Comparison of ENCODE assay signal across 16 mouse cellular contexts in the genomic region with DNA sequence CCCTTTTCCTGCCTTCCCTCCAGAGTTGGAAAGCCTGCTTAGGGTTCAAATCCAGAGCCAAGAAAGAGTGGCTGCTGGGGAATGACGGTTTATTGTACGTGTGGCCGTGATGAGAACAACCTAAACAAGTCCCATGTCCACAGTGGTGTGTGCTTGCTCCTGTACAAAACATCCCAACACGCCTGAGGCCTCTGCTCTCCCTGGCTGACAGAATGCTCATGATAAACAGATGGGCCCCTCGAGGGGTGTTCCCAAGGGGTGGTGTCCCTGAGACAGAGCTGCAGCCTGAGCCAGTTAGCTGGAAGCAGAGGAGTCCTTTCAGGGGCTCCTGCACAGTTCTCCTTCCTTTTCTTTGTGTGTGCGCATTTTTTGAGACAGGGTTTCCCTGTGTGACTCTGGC. TPM values are rescaled to one million over a fixed set of nuclear protein-coding genes. Genes with fewer than 3 reads are reported as not detected.
DNase-seq lines count a peak whose midpoint lies in the region; ATAC-seq and TF ChIP-seq lines count a peak whose summit lies in the region.
"Had no signal": no experiment of that assay in that cellular context is flagged by ENCODE, and none has a peak within 500 bp of the region (broad histone marks: within the 10 kb centered on the region; RNA-seq: fewer than 3 reads in every experiment).

No protein-coding gene starts in this region.

- peak; percentile 92 for DNase-seq in heart, embryonic 10.5 days (ENCODE audit: low spot score)
- no peak for DNase-seq in heart, postnatal 14 days
- DNase-seq in MEL (ENCODE audit: low read depth, low spot score), result peak; percentile 82
- no peak for DNase-seq in limb, embryonic 10.5 days (ENCODE audit: low spot score)
- no peak for DNase-seq in spleen, adult 2 months (ENCODE audit: low read depth in 1 of 2, low spot score in 2 of 2)
- no peak for DNase-seq in lung, postnatal 0 days (ENCODE audit: low spot score)
- DNase-seq in kidney, postnatal 25 days, result no peak
- no peak for DNase-seq in cerebellum, postnatal 25 days
- DNase-seq: adrenal gland, postnatal 36 days; cerebellum, adult 8-10 months; kidney, postnatal 10 days; left cerebral cortex, postnatal 4 days had no signal

- WGBS in heart, embryonic 10.5 days, result 64% methylated on average over 6 of the region's 6 CpGs
- whole genome bisulfite sequencing in limb, embryonic 10.5 days, result 79% methylated on average over 6 of the region's 6 CpGs
- WGBS in spleen, adult 2 months, result 70% methylated on average over 6 of the region's 6 CpGs
- WGBS in lung, postnatal 0 days, result 55% methylated on average over 6 of the region's 6 CpGs

- peaks cover 33% of the 10 kb centered on the region for H3K27me3 ChIP-seq in heart, embryonic 10.5 days (ENCODE audit: insufficient read depth, poor library complexity, severe bottlenecking)
- no peaks in the 10 kb centered on the region for H3K27me3 ChIP-seq in MEL (ENCODE audit: control insufficient read depth in 1 of 2, insufficient read depth in 2 of 2, low read length in 2 of 2)
- peaks cover 33% of the 10 kb centered on the region for H3K27me3 ChIP-seq in limb, embryonic 10.5 days (ENCODE audit: low read depth, poor library complexity, severe bottlenecking)
- H3K27me3 ChIP-seq in spleen, adult 2 months (ENCODE audit: control insufficient read depth, insufficient read depth, low read length), result peaks cover 1% of the 10 kb centered on the region; the same call in 1 of the 2 replicates
- 0 out of 2 replicates have a peak, but pooled peaks cover 3% of the 10 kb centered on the region for H3K27me3 ChIP-seq in lung, postnatal 0 days (replicated peaks; ENCODE audit: insufficient read depth, low read length)

- H3K4me2 ChIP-seq in lung, postnatal 0 days (replicated peaks; ENCODE audit: low read depth, low read length), result no peak overlapping the region
- H3K4me2 ChIP-seq: forebrain, embryonic 13.5 days; neural tube, embryonic 15.5 days had no signal

- peak in 1 of 2 experiments; percentile 47; a peak in 1 of 4 replicates for TF ChIP-seq EP300 in MEL (IDR thresholded peaks at IDR 0.05; ENCODE audit: low read depth in 1 of 2, low read length in 2 of 2)
- TF ChIP-seq EP300 in lung, postnatal 0 days (IDR thresholded peaks at IDR 0.05), result no peak

- no peak for ATAC-seq in lung, postnatal 0 days
- ATAC-seq: forebrain, embryonic 13.5 days had no signal

- H3K9ac ChIP-seq in MEL (ENCODE audit: control insufficient read depth, low read depth, low read length, poor library complexity, severe bottlenecking), result peak overlapping the region; percentile 73
- no peak overlapping the region for H3K9ac ChIP-seq in lung, postnatal 0 days (replicated peaks; ENCODE audit: low read depth)
- H3K9ac ChIP-seq: forebrain, embryonic 13.5 days; neural tube, embryonic 15.5 days had no signal

- H3K79me2 ChIP-seq in MEL (ENCODE audit: control insufficient read depth, insufficient read depth, low read length, poor library complexity), result no peaks in the 10 kb centered on the region; the same call in 1 of the 2 replicates

- peak in 1 of 2 experiments; percentile 60; a peak in 2 of 4 replicates for TF ChIP-seq POLR2A in MEL (IDR thresholded peaks at IDR 0.05; ENCODE audit: control insufficient read depth in 1 of 2, insufficient read depth in 1 of 2, low read depth in 1 of 2, low read length in 2 of 2, poor library complexity in 1 of 2)
- TF ChIP-seq POLR2A in spleen, adult 2 months (IDR thresholded peaks at IDR 0.05; ENCODE audit: low read depth, low read length), result no peak

- H3K9me3 ChIP-seq in heart, embryonic 10.5 days, result no peaks in the 10 kb centered on the region
- H3K9me3 ChIP-seq in MEL (replicated peaks; ENCODE audit: insufficient read depth, low read length), result no peaks in the 10 kb centered on the region
- H3K9me3 ChIP-seq in limb, embryonic 10.5 days (replicated peaks), result no peaks in the 10 kb centered on the region
- no peaks in the 10 kb centered on the region for H3K9me3 ChIP-seq in lung, postnatal 0 days (ENCODE audit: low read length)
- H3K9me3 ChIP-seq: forebrain, embryonic 13.5 days; neural tube, embryonic 15.5 days had no signal

- no peak for TF ChIP-seq CTCF in MEL (IDR thresholded peaks at IDR 0.05 in 2 of 3, conservative IDR thresholded peaks at IDR 0.05 in 1 of 3; ENCODE audit: control insufficient read depth in 1 of 3, insufficient read depth in 1 of 3, low read depth in 2 of 3, low read length in 3 of 3, poor library complexity in 1 of 3, severe bottlenecking in 1 of 3)
- no peak for TF ChIP-seq CTCF in spleen, adult 2 months (IDR thresholded peaks at IDR 0.05; ENCODE audit: extremely low read depth, insufficient read depth, insufficient read length, insufficient replicate concordance)
- TF ChIP-seq CTCF in lung, postnatal 0 days (IDR thresholded peaks at IDR 0.05), result no peak

- H3K36me3 ChIP-seq in heart, embryonic 10.5 days, result no peaks in the 10 kb centered on the region
- peaks cover 0 to 30% of the 10 kb centered on the region in 2 experiments; a peak in 2 of 4 replicates for H3K36me3 ChIP-seq in MEL (ENCODE audit: control insufficient read depth in 1 of 2, insufficient read depth in 2 of 2, low read length in 2 of 2)
- H3K36me3 ChIP-seq in limb, embryonic 10.5 days, result no peaks in the 10 kb centered on the region
- H3K36me3 ChIP-seq in spleen, adult 2 months (ENCODE audit: control insufficient read depth, insufficient read depth, low read length), result no peaks in the 10 kb centered on the region
- H3K36me3 ChIP-seq in lung, postnatal 0 days (ENCODE audit: insufficient read depth, low read length), result no peaks in the 10 kb centered on the region
- H3K36me3 ChIP-seq: neural tube, embryonic 15.5 days had no signal

- H3K27ac ChIP-seq in heart, embryonic 10.5 days, result peak overlapping the region; percentile 78
- H3K27ac ChIP-seq in MEL (ENCODE audit: control insufficient read depth, low read depth, low read length), result peak overlapping the region; percentile 85
- no peak overlapping the region for H3K27ac ChIP-seq in limb, embryonic 10.5 days
- peak overlapping the region; percentile 20; the same call in 1 of the 2 replicates for H3K27ac ChIP-seq in spleen, adult 2 months (ENCODE audit: insufficient read depth, low read length)
- no peak overlapping the region for H3K27ac ChIP-seq in lung, postnatal 0 days (ENCODE audit: low read length)
- H3K27ac ChIP-seq: forebrain, embryonic 13.5 days; neural tube, embryonic 15.5 days had no signal

- H3K4me3 ChIP-seq in heart, embryonic 10.5 days, result peak overlapping the region; percentile 27; the same call in 1 of the 2 replicates
- H3K4me3 ChIP-seq in MEL (ENCODE audit: control insufficient read depth in 1 of 2, insufficient read depth in 1 of 2, low read depth in 2 of 2, low read length in 2 of 2), result peak overlapping the region; percentile 52 to 56
- 0 out of 2 replicates have a peak overlapping the region, but pooled peaks have one; percentile 20 for H3K4me3 ChIP-seq in limb, embryonic 10.5 days
- H3K4me3 ChIP-seq in spleen, adult 2 months (ENCODE audit: extremely low read depth, insufficient read depth, insufficient read length), result 0 out of 2 replicates have a peak overlapping the region, but pooled peaks have one; percentile 6
- H3K4me3 ChIP-seq in lung, postnatal 0 days (ENCODE audit: low read depth, low read length), result no peak overlapping the region
- H3K4me3 ChIP-seq: forebrain, embryonic 13.5 days; neural tube, embryonic 15.5 days had no signal

- intact Hi-C loops in heart, postnatal 14 days (cut with DNase I), result loop anchor here (5.0 kb wide), 1 partner anchor 78 kb away; no protein-coding TSS in a partner anchor

- TF ChIP-seq RAD21 in MEL (IDR thresholded peaks at IDR 0.05; ENCODE audit: low read depth, low read length), result no peak

- H3K4me1 ChIP-seq in heart, embryonic 10.5 days, result peaks cover 30% of the 10 kb centered on the region
- peaks cover 21 to 37% of the 10 kb centered on the region in 2 experiments for H3K4me1 ChIP-seq in MEL (ENCODE audit: control insufficient read depth in 1 of 2, insufficient read depth in 2 of 2, low read length in 2 of 2)
- peaks cover 21% of the 10 kb centered on the region for H3K4me1 ChIP-seq in limb, embryonic 10.5 days
- no peaks in the 10 kb centered on the region for H3K4me1 ChIP-seq in spleen, adult 2 months (ENCODE audit: control insufficient read depth, insufficient read depth, insufficient read length)
- no peaks in the 10 kb centered on the region for H3K4me1 ChIP-seq in lung, postnatal 0 days (ENCODE audit: insufficient read depth, low read depth, low read length)
- H3K4me1 ChIP-seq: forebrain, embryonic 13.5 days; neural tube, embryonic 15.5 days had no signal

RNA-seq across cellular contexts. Expression of a gene that starts 1.0 kb away (rescaled TPM):
- 24.2 and 38.7 TPM in 2 replicates for polyA plus RNA-seq in heart, embryonic 10.5 days (2016; fragmentation: Nextera tagmentation; extraction: Ambion mirVana)
- total RNA-seq in heart, postnatal 14 days (2021), result 1 to 10 TPM; 2.5 TPM
- 64.8 and 176 TPM in 2 replicates for total RNA-seq in MEL (2012; rRNA removed)
- polyA plus RNA-seq in MEL (2012; ENCODE audit: insufficient read depth in 1 of 2, insufficient read length in 2 of 2, low read depth in 1 of 2, low replicate concordance in 2 of 2, missing spikeins in 1 of 2), result 10 to 100 TPM in 1 of 2 experiments, not detected in 1; 49.9 TPM
- 9.7 and 9.8 TPM in 2 replicates for polyA plus RNA-seq in limb, embryonic 10.5 days (2016; fragmentation: Nextera tagmentation; extraction: Ambion mirVana)
- 69.5 and 84.0 TPM in 2 replicates for polyA plus RNA-seq in spleen, adult 2 months (2012; rRNA removed)
- polyA plus RNA-seq in lung, postnatal 0 days (2015; fragmentation: Nextera tagmentation; extraction: Ambion mirVana), result 1.5 and 2.8 TPM in 2 replicates
- total RNA-seq: gastrocnemius, adult 8-10 months; layer of hippocampus, postnatal 10 days; left cerebral cortex, postnatal 4 days had no signal

RNA-seq across cellular contexts. Expression of a gene that starts 12.2 kb away (rescaled TPM):
- polyA plus RNA-seq in heart, embryonic 10.5 days (2016; fragmentation: Nextera tagmentation; extraction: Ambion mirVana), result 21.7 and 31.4 TPM in 2 replicates
- total RNA-seq in heart, postnatal 14 days (2021), result 10 to 100 TPM; 22.1 to 25.5 TPM
- total RNA-seq in MEL (2012; rRNA removed), result 22.2 and 25.6 TPM in 2 replicates
- polyA plus RNA-seq in MEL (2012; ENCODE audit: insufficient read depth in 1 of 2, insufficient read length in 2 of 2, low read depth in 1 of 2, low replicate concordance in 2 of 2, missing spikeins in 1 of 2), result 10 to 100 TPM in 1 of 2 experiments, not detected in 1; 35.9 TPM
- 38.1 and 48.2 TPM in 2 replicates for polyA plus RNA-seq in limb, embryonic 10.5 days (2016; fragmentation: Nextera tagmentation; extraction: Ambion mirVana)
- 6.5 and 8.5 TPM in 2 replicates for polyA plus RNA-seq in spleen, adult 2 months (2012; rRNA removed)
- 32.5 and 33.1 TPM in 2 replicates for polyA plus RNA-seq in lung, postnatal 0 days (2015; fragmentation: Nextera tagmentation; extraction: Ambion mirVana)

RNA-seq across cellular contexts. Expression of a gene that starts 49.5 kb away (rescaled TPM):
- 129 and 131 TPM in 2 replicates for polyA plus RNA-seq in heart, embryonic 10.5 days (2016; fragmentation: Nextera tagmentation; extraction: Ambion mirVana)
- total RNA-seq in heart, postnatal 14 days (2021), result 10 to 100 TPM; 74.2 to 75.7 TPM
- total RNA-seq in MEL (2012; rRNA removed), result 58.5 and 64.7 TPM in 2 replicates
- 100 to 1,000 TPM in 1 of 2 experiments, not detected in 1; 115 TPM for polyA plus RNA-seq in MEL (2012; ENCODE audit: insufficient read depth in 1 of 2, insufficient read length in 2 of 2, low read depth in 1 of 2, low replicate concordance in 2 of 2, missing spikeins in 1 of 2)
- 129 and 133 TPM in 2 replicates for polyA plus RNA-seq in limb, embryonic 10.5 days (2016; fragmentation: Nextera tagmentation; extraction: Ambion mirVana)
- polyA plus RNA-seq in spleen, adult 2 months (2012; rRNA removed), result 83.2 and 90.6 TPM in 2 replicates
- polyA plus RNA-seq in lung, postnatal 0 days (2015; fragmentation: Nextera tagmentation; extraction: Ambion mirVana), result 271 and 296 TPM in 2 replicates

RNA-seq across cellular contexts. Expression of a gene that starts 58.1 kb away (rescaled TPM):
- polyA plus RNA-seq in heart, embryonic 10.5 days (2016; fragmentation: Nextera tagmentation; extraction: Ambion mirVana), result 329 and 376 TPM in 2 replicates
- total RNA-seq in heart, postnatal 14 days (2021), result 100 to 1,000 TPM; 226 to 260 TPM
- total RNA-seq in MEL (2012; rRNA removed), result 58.1 and 59.5 TPM in 2 replicates
- polyA plus RNA-seq in MEL (2012; ENCODE audit: insufficient read depth in 1 of 2, insufficient read length in 2 of 2, low read depth in 1 of 2, low replicate concordance in 2 of 2, missing spikeins in 1 of 2), result 100 to 1,000 TPM in 1 of 2 experiments, not detected in 1; 110 TPM
- 299 and 383 TPM in 2 replicates for polyA plus RNA-seq in limb, embryonic 10.5 days (2016; fragmentation: Nextera tagmentation; extraction: Ambion mirVana)
- polyA plus RNA-seq in spleen, adult 2 months (2012; rRNA removed), result 691 and 1,139 TPM in 2 replicates
- polyA plus RNA-seq in lung, postnatal 0 days (2015; fragmentation: Nextera tagmentation; extraction: Ambion mirVana), result 542 and 611 TPM in 2 replicates

Comparison
In these comparisons a context has a peak if more than half of its experiments do, and no peak if none do; other contexts are left out.
1. DNase-seq: peak in heart, embryonic 10.5 days (single experiment) and MEL (single experiment); none in heart, postnatal 14 days (0 of 2), limb, embryonic 10.5 days (single experiment), spleen, adult 2 months (0 of 2), lung, postnatal 0 days (single experiment), kidney, postnatal 25 days (0 of 2) and cerebellum, postnatal 25 days (0 of 2).
2. H3K27ac ChIP-seq: peak in heart, embryonic 10.5 days (single experiment), MEL (single experiment) and spleen, adult 2 months (single experiment); none in limb, embryonic 10.5 days (single experiment) and lung, postnatal 0 days (single experiment).